Comparison of ENCODE assay signal across 8 mouse cellular contexts in genomic region chr1:43091306-43092055, GRCm38 (mm10). TPM values are rescaled to one million over a fixed set of nuclear protein-coding genes. Genes with fewer than 3 reads are reported as not detected.
A peak's percentile ranks its signal among the peaks of the same experiment; 100 is the strongest.
DNase-seq lines count a peak whose midpoint lies in the region; ATAC-seq and TF ChIP-seq lines count a peak whose summit lies in the region.

No protein-coding gene starts in this region.

- no peaks in the 10 kb centered on the region for H3K27me3 ChIP-seq in kidney, adult 2 months (replicated peaks; ENCODE audit: control insufficient read depth, insufficient read depth, low read length)
- H3K27me3 ChIP-seq in G1E (ENCODE audit: insufficient read depth, low read length), result no peaks in the 10 kb centered on the region
- no peaks in the 10 kb centered on the region for H3K27me3 ChIP-seq in forebrain, embryonic 12.5 days
- H3K27me3 ChIP-seq in intestine, embryonic 15.5 days (replicated peaks), result no peaks in the 10 kb centered on the region

- DNase-seq in kidney, adult 2 months, result peak; percentile 8
- DNase-seq in kidney, postnatal 25 days, result no peak
- DNase-seq in G1E (ENCODE audit: low spot score), result peak; percentile 65
- DNase-seq in cerebellum, postnatal 10 days, result no peak

- peak overlapping the region; percentile 88 for H3K4me2 ChIP-seq in forebrain, embryonic 12.5 days
- peak overlapping the region; percentile 65 for H3K4me2 ChIP-seq in intestine, embryonic 15.5 days (replicated peaks)

- H3K9ac ChIP-seq in forebrain, embryonic 12.5 days, result peak overlapping the region; percentile 90
- H3K9ac ChIP-seq in intestine, embryonic 15.5 days, result peak overlapping the region; percentile 93

- TF ChIP-seq CTCF in kidney, adult 2 months (conservative IDR thresholded peaks at IDR 0.05; ENCODE audit: insufficient read depth, insufficient read length, low read depth, low read length), result no peak
- TF ChIP-seq CTCF in G1E (IDR thresholded peaks at IDR 0.05; ENCODE audit: low read depth, low read length), result no peak

- TF ChIP-seq POLR2A in kidney, adult 2 months (IDR thresholded peaks at IDR 0.05; ENCODE audit: low read depth, low read length), result no peak

- H3K36me3 ChIP-seq in kidney, adult 2 months (ENCODE audit: control insufficient read depth, insufficient read depth, low read length), result no peaks in the 10 kb centered on the region
- peaks cover 46% of the 10 kb centered on the region for H3K36me3 ChIP-seq in G1E (replicated peaks)
- H3K36me3 ChIP-seq in forebrain, embryonic 12.5 days (replicated peaks), result no peaks in the 10 kb centered on the region
- H3K36me3 ChIP-seq in intestine, embryonic 15.5 days, result no peaks in the 10 kb centered on the region

- ATAC-seq in G1E (ENCODE audit: extremely low read depth, insufficient number of reproducible peaks, low FRiP score, poor library complexity, severe bottlenecking), result peak; percentile 25; the same call in 1 of the 2 replicates
- 0 out of 2 replicates have a peak, but pooled peaks have one; percentile 10 for ATAC-seq in forebrain, embryonic 12.5 days (ENCODE audit: low FRiP score)
- peak; percentile 20 for ATAC-seq in intestine, embryonic 15.5 days
- ATAC-seq in monocyte, adult 5-6 weeks (replicated peaks; ENCODE audit: insufficient number of reproducible peaks, low FRiP score, low TSS enrichment, poor library complexity, severe bottlenecking), result 0 out of 2 replicates have a peak, but pooled peaks have one; percentile 9
- no peak; the same call in 1 of the 2 replicates for ATAC-seq in cerebellum, adult (ENCODE audit: insufficient number of reproducible peaks, low FRiP score, low TSS enrichment)

- no peaks in the 10 kb centered on the region for H3K9me3 ChIP-seq in G1E (replicated peaks)
- no peaks in the 10 kb centered on the region for H3K9me3 ChIP-seq in forebrain, embryonic 12.5 days
- H3K9me3 ChIP-seq in intestine, embryonic 15.5 days, result no peaks in the 10 kb centered on the region

- H3K4me3 ChIP-seq in kidney, adult 2 months (ENCODE audit: insufficient read depth, low read depth, low read length), result peak overlapping the region; percentile 71
- H3K4me3 ChIP-seq in G1E (ENCODE audit: low read depth, low read length), result peak overlapping the region; percentile 84
- H3K4me3 ChIP-seq in forebrain, embryonic 12.5 days (replicated peaks), result peak overlapping the region; percentile 79
- peak overlapping the region; percentile 78 for H3K4me3 ChIP-seq in intestine, embryonic 15.5 days (replicated peaks)

- H3K4me1 ChIP-seq in kidney, adult 2 months (ENCODE audit: control insufficient read depth, insufficient read depth, low read length), result peaks cover 15% of the 10 kb centered on the region; the same call in 1 of the 2 replicates
- peaks cover 30% of the 10 kb centered on the region for H3K4me1 ChIP-seq in G1E (ENCODE audit: insufficient read depth, low read depth, low read length)
- H3K4me1 ChIP-seq in forebrain, embryonic 12.5 days, result peaks cover 16% of the 10 kb centered on the region
- H3K4me1 ChIP-seq in intestine, embryonic 15.5 days (replicated peaks), result peaks cover 3% of the 10 kb centered on the region; the same call in 1 of the 2 replicates

- WGBS in kidney, adult 2 months, result 25% methylated on average over 13 of the region's 13 CpGs
- WGBS in forebrain, embryonic 12.5 days, result 54% methylated on average over 13 of the region's 13 CpGs
- 42% methylated on average over 13 of the region's 13 CpGs for WGBS in intestine, embryonic 15.5 days

- H3K27ac ChIP-seq in kidney, adult 2 months (ENCODE audit: insufficient read depth, low read depth, low read length), result peak overlapping the region; percentile 49
- H3K27ac ChIP-seq in forebrain, embryonic 12.5 days, result peak overlapping the region; percentile 76; the same call in 1 of the 2 replicates
- H3K27ac ChIP-seq in intestine, embryonic 15.5 days, result no peak overlapping the region

RNA-seq across cellular contexts. Expression of gene Tgfbrap1, which starts 7.0 kb away (rescaled TPM):
- 33.4 and 35.1 TPM in 2 replicates for polyA plus RNA-seq in kidney, adult 2 months (2012; rRNA removed)
- 44.5 and 51.2 TPM in 2 replicates for total RNA-seq in G1E (2014; fragmentation: Nextera tagmentation)
- 18.1 and 19.7 TPM in 2 replicates for total RNA-seq in G1E (2017)
- polyA plus RNA-seq in G1E (2012), result 13.0 and 13.2 TPM in 2 replicates
- 15.5 and 17.1 TPM in 2 replicates for polyA plus RNA-seq in forebrain, embryonic 12.5 days (2016; fragmentation: Nextera tagmentation; extraction: Ambion mirVana)
- polyA plus RNA-seq in intestine, embryonic 15.5 days (2015; fragmentation: Nextera tagmentation; extraction: Ambion mirVana), result 8.3 and 9.1 TPM in 2 replicates
- total RNA-seq in monocyte, adult 5-6 weeks (2017), result 15.7 to 28.4 TPM (median 25.9 TPM) in 3 replicates

RNA-seq across cellular contexts. Expression of gene AI597479, which starts 7.0 kb away (rescaled TPM):
- polyA plus RNA-seq in kidney, adult 2 months (2012; rRNA removed), result 4.0 and 5.0 TPM in 2 replicates
- total RNA-seq in G1E (2014; fragmentation: Nextera tagmentation) (31.8 and 34.1 TPM in 2 replicates), G1E (2017) (40.1 and 45.8 TPM in 2 replicates)
- 2.9 and 3.2 TPM in 2 replicates for polyA plus RNA-seq in G1E (2012)
- polyA plus RNA-seq in forebrain, embryonic 12.5 days (2016; fragmentation: Nextera tagmentation; extraction: Ambion mirVana), result 42.9 and 48.5 TPM in 2 replicates
- polyA plus RNA-seq in intestine, embryonic 15.5 days (2015; fragmentation: Nextera tagmentation; extraction: Ambion mirVana), result 23.2 and 25.8 TPM in 2 replicates
- 10.1 to 14.1 TPM (median 11.9 TPM) in 3 replicates for total RNA-seq in monocyte, adult 5-6 weeks (2017)

Comparison
In these comparisons a context has a peak if more than half of its experiments do, and no peak if none do; other contexts are left out.
1. DNase-seq: peak in kidney, adult 2 months (single experiment) and G1E (single experiment); none in kidney, postnatal 25 days (0 of 2) and cerebellum, postnatal 10 days (0 of 2).
2. Peak in every context shown above with its lines, with median percentiles within 50 percentile points of each other: H3K4me3 ChIP-seq.